Mouse (Mus musculus) forebrain, embryonic 11.5 days (tissue): ENCODE data around the gene Nutf2. TPM values are rescaled to one million over a fixed set of nuclear protein-coding genes. Genes with fewer than 3 reads are reported as not detected.

ENCODE experiments used
- ATAC-seq: fragments of 200-750 bp; cut with Nextera tagmentation; replicated peaks from 2 replicates; pipeline ENCODE4 v1.8.0; 2017; ENCODE audit warnings: moderate TSS enrichment; ENCODE audit not compliant: low FRiP score
- DNase-seq: peaks from one replicate; pipeline ENCODE4 v3.0.0-alpha.2; 2017; ENCODE audit warnings: low spot score
- H3K27ac ChIP-seq: fragments of 300-500 bp; sonication (generic); 2 replicates; pipeline ENCODE4 v1.5.1; 2014; ENCODE audit warnings: low read depth, low read length
- H3K27me3 ChIP-seq: fragments of 300-500 bp; sonication (generic); 2 replicates; pipeline ENCODE4 v1.6.1; 2014; ENCODE audit warnings: mild to moderate bottlenecking, low read length, mixed read lengths; ENCODE audit not compliant: control insufficient read depth, insufficient read depth
- H3K36me3 ChIP-seq: fragments of 300-500 bp; sonication (generic); 2 replicates; pipeline ENCODE4 v1.6.1; 2014; ENCODE audit warnings: mild to moderate bottlenecking, low read length, moderate library complexity, mixed read lengths; ENCODE audit not compliant: control insufficient read depth, insufficient read depth
- H3K4me1 ChIP-seq: fragments of 300-500 bp; sonication (generic); replicated peaks from 2 replicates; pipeline ENCODE4 v1.6.1; 2014; ENCODE audit warnings: low read length, mixed read lengths; ENCODE audit not compliant: control insufficient read depth, insufficient read depth
- H3K4me2 ChIP-seq: fragments of 300-500 bp; sonication (generic); 2 replicates; pipeline ENCODE4 v1.6.1; 2014; ENCODE audit warnings: low read depth, mild to moderate bottlenecking, low read length, moderate library complexity, mixed read lengths; ENCODE audit not compliant: severe bottlenecking
- H3K4me3 ChIP-seq: fragments of 300-500 bp; sonication (generic); 2 replicates; pipeline ENCODE4 v1.5.1; 2014; ENCODE audit warnings: low read depth, low read length
- H3K9ac ChIP-seq: fragments of 300-500 bp; sonication (generic); 2 replicates; pipeline ENCODE4 v1.6.1; 2014; ENCODE audit warnings: low read length
- H3K9me3 ChIP-seq: fragments of 300-500 bp; sonication (generic); 2 replicates; pipeline ENCODE4 v1.6.1; 2016; ENCODE audit warnings: low read length, mixed read lengths; ENCODE audit not compliant: control insufficient read depth
- WGBS: fragments of 180-500 bp; shearing (Covaris S2); extraction: QIAGEN DNeasy Blood & Tissue Kit; methylation state at CpG from one replicate; pipeline ENCODE4 v1.1.7; 2014; 5-methylcytosine and 5-hydroxymethylcytosine counted together
- polyA plus RNA-seq: library from polyadenylated mRNA; unstranded; fragments of >200 nt; fragmentation: Nextera tagmentation; extraction: Ambion mirVana; gene quantifications from 2 replicates; pipeline ENCODE4 v1.2.1, GENCODE M21; 2014

Gene Nutf2
- polyA plus RNA-seq, 1 experiment from 2014 or later: 355 TPM

DNA sequence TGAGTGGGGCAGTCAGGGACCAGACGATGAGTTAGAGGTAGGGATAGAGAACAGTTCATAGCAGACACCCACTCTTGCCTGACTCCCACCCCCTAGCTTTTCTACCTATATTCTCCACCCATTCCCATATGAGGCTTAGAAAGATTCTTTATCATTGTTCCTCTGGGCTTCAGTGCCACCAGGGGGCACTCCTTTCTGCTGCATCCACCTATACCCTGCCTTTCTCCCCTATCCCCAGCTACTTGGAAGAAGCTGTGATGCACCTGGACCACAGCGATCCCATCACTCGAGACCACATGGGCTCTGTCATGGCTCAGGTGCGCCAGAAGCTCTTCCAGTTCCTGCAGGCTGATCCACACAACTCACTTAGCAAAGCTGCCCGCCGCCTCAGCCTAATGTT, 32.1 kb downstream of the Nutf2 start:
- DNase-seq (no peak), ATAC-seq (0 out of 2 replicates have a peak, but pooled peaks have one; percentile 6)
- H3K27me3 ChIP-seq: no peaks in the 10 kb centered on the region
- H3K9me3 ChIP-seq: no peaks in the 10 kb centered on the region
- H3K4me2 ChIP-seq: no peak overlapping the region
- H3K36me3 ChIP-seq: peaks cover 16% of the 10 kb centered on the region
- 92% methylated on average over 6 of the region's 6 CpGs for WGBS
- peaks cover 5% of the 10 kb centered on the region; the same call in 1 of the 2 replicates for H3K4me1 ChIP-seq
- no peak overlapping the region for H3K4me3 ChIP-seq
- no peak overlapping the region for H3K27ac ChIP-seq
- no peak overlapping the region for H3K9ac ChIP-seq

GRCm38 (mm10) chr8:105893339-105893738, 33.0 kb downstream of the Nutf2 start, which contains the start of gene Nrn1l:
Gene Nrn1l, plus strand, starts transcription at chr8:105893567.
- H3K9ac ChIP-seq: no peak within 1 kb of the TSS
- no peak within 1 kb of the TSS for H3K4me3 ChIP-seq
- DNase-seq: peak; percentile 83
- H3K4me2 ChIP-seq: no peak within 1 kb of the TSS
- peaks cover 5% of the 10 kb centered on the region; the same call in 1 of the 2 replicates for H3K4me1 ChIP-seq
- no peak within 1 kb of the TSS for H3K27ac ChIP-seq
- ATAC-seq: peak; percentile 92
- no peaks in the 10 kb centered on the region for H3K9me3 ChIP-seq
- H3K36me3 ChIP-seq: peaks cover 12% of the 10 kb centered on the region
- no peaks in the 10 kb centered on the region for H3K27me3 ChIP-seq
- WGBS: 5% methylated on average over 11 of the region's 11 CpGs

- Histone ChIP-seq H3K27ac (no peak overlapping the region), H3K36me3 (no peaks in the 10 kb centered on the region), H3K9ac (no peak overlapping the region), H3K27me3 (no peaks in the 10 kb centered on the region), H3K4me1 (peaks cover 7% of the 10 kb centered on the region; the same call in 1 of the 2 replicates), H3K4me2 (no peak overlapping the region), H3K4me3 (no peak overlapping the region), H3K9me3 (no peaks in the 10 kb centered on the region)
- 78% methylated on average over 9 of the region's 9 CpGs for WGBS
- DNase-seq (no peak), ATAC-seq (no peak)
Observed at GRCm38 (mm10) chr8:105897801-105898480, 37.6 kb downstream of the Nutf2 start.

GRCm38 (mm10) chr8:105900180-105900940, 40.0 kb downstream of the Nutf2 start, which contains the start of gene Pskh1:
Gene Pskh1, plus strand, starts transcription at chr8:105900441.
- DNase-seq (peak; percentile 96), ATAC-seq (peak; percentile 94)
- Histone ChIP-seq H3K9ac (peak within 1 kb of the TSS; percentile 98), H3K36me3 (no peaks in the 10 kb centered on the region), H3K4me1 (peaks cover 2% of the 10 kb centered on the region; the same call in 1 of the 2 replicates), H3K27me3 (no peaks in the 10 kb centered on the region), H3K27ac (peak within 1 kb of the TSS; percentile 57), H3K4me2 (peak within 1 kb of the TSS; percentile 86), H3K9me3 (no peaks in the 10 kb centered on the region), H3K4me3 (peak within 1 kb of the TSS; percentile 90)
- under 1% methylated on average over 68 of the region's 68 CpGs for WGBS

GRCm38 (mm10) chr8:105900941-105901616, 40.7 kb downstream of the Nutf2 start:
- DNase-seq: no peak
- H3K9ac ChIP-seq: peak overlapping the region; percentile 98
- 39% methylated on average over 16 of the region's 16 CpGs for WGBS

DNA sequence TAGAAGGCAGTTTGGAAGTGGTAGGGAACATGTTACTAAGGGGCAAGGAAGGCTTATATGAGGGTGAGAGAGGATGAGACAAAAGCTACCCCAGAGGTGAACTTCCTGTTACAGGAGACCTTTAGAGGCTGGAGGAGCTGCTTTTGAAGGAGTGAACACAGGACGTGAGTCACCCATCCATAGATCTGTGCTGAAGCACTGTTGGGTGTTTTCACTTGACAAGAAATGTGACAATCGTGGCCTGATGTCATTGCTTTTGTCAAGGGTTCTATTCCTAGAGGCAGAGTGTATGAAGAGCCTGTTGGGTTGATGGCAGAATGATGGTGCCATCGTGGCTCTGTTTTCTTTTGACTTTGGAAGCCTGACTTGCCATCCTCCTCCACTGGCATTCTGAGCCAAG, 59.0 kb downstream of the Nutf2 start:
- no peak for ATAC-seq
- no peak overlapping the region for H3K4me2 ChIP-seq

More at GRCm38 (mm10) chr8:105900941-105901616, 40.7 kb downstream of the Nutf2 start:
- Histone ChIP-seq H3K27me3 (no peaks in the 10 kb centered on the region), H3K4me3 (peak overlapping the region; percentile 90), H3K9me3 (no peaks in the 10 kb centered on the region), H3K4me1 (peaks cover 2% of the 10 kb centered on the region; the same call in 1 of the 2 replicates), H3K36me3 (no peaks in the 10 kb centered on the region), H3K27ac (0 out of 2 replicates have a peak overlapping the region, but pooled peaks have one; percentile 57), H3K4me2 (peak overlapping the region; percentile 86)
- ATAC-seq: no peak

GRCm38 (mm10) chr8:105925123-105925522, 64.7 kb downstream of the Nutf2 start:
- no peak for ATAC-seq
- Histone ChIP-seq H3K9ac (no peak overlapping the region), H3K9me3 (no peaks in the 10 kb centered on the region), H3K27ac (no peak overlapping the region), H3K4me1 (no peaks in the 10 kb centered on the region), H3K36me3 (no peaks in the 10 kb centered on the region), H3K4me3 (no peak overlapping the region), H3K27me3 (no peaks in the 10 kb centered on the region), H3K4me2 (no peak overlapping the region)
- DNase-seq: no peak
- WGBS: 67% methylated on average over 3 of the region's 3 CpGs

More for the DNA sequence above, 59.0 kb downstream of the Nutf2 start:
- no peak overlapping the region for H3K9ac ChIP-seq
- H3K36me3 ChIP-seq: no peaks in the 10 kb centered on the region; the same call in 1 of the 2 replicates
- WGBS: 92% methylated on average over 3 of the region's 3 CpGs
- DNase-seq: no peak
- no peak overlapping the region for H3K27ac ChIP-seq
- H3K4me3 ChIP-seq: no peak overlapping the region
- H3K27me3 ChIP-seq: no peaks in the 10 kb centered on the region
- H3K4me1 ChIP-seq: no peaks in the 10 kb centered on the region
- no peaks in the 10 kb centered on the region for H3K9me3 ChIP-seq
